Mouse (Mus musculus) testis, adult 2 months (tissue): ENCODE measurements around the gene Pigu.

Source experiments
- CTCF ChIP-seq: fragments of 200-500 bp; IDR thresholded peaks from 2 replicates; pipeline ENCODE4 v1.5.1; 2012; ENCODE audit warnings: low read depth, mild to moderate bottlenecking, inconsistent platforms, low read length, moderate library complexity; ENCODE audit not compliant: control insufficient read depth, insufficient read depth, insufficient replicate concordance
- POLR2A ChIP-seq: fragments of 200-500 bp; IDR thresholded peaks from 2 replicates; pipeline ENCODE4 v1.6.1; 2012; ENCODE audit warnings: low read depth, mild to moderate bottlenecking, inconsistent platforms, low read length, moderate library complexity; ENCODE audit not compliant: control insufficient read depth

GRCm38 (mm10) chr2:155330811-155331210 lies 26.4 kb downstream of the Pigu start:
- TF ChIP-seq CTCF (no peak), POLR2A (no peak)
